Mouse (Mus musculus): ENCODE measurements at regions not wholly inside any gene's neighbourhood (a gene's known extent, or its start where the extent isn't known, plus 50 kb on each side); places are given as distances from the start of the nearest gene placed in this dataset.

GRCm38 (mm10) chr1:189142551-189142950 is 134.9 kb upstream of the Kctd3 start:
- TF ChIP-seq CTCF (IDR thresholded peaks at IDR 0.05; ENCODE audit: low read depth, low read length), result no peak
- TF ChIP-seq GATA1 (IDR thresholded peaks at IDR 0.05; ENCODE audit: borderline replicate concordance, low read length), result no peak
- TF ChIP-seq POLR2AphosphoS5 (IDR thresholded peaks at IDR 0.05; ENCODE audit: insufficient replicate concordance, low read depth, low read length), result no peak
- no peak for TF ChIP-seq TAL1 (conservative IDR thresholded peaks at IDR 0.05; ENCODE audit: low read depth, low read length)
- no peak for TF ChIP-seq GATA2 (IDR thresholded peaks at IDR 0.05; ENCODE audit: borderline replicate concordance, low read depth, low read length)
